Mouse (Mus musculus) thymus, postnatal 4 days (tissue): ENCODE results near the gene Scn4b.

Experiments used
- DNase-seq: peaks from one replicate; pipeline ENCODE4 v3.0.0; 2021

The Scn4b gene

GRCm38 (mm10) chr9:45126941-45127340, 11.3 kb upstream of the Scn4b start:
- peak; percentile 64 for DNase-seq

- DNase-seq: peak; percentile 48
These were observed 8.1 kb upstream of the Scn4b start for GRCm38 (mm10) chr9:45130119-45130518.

- peak; percentile 88 for DNase-seq
These were observed 4.5 kb upstream of the Scn4b start for GRCm38 (mm10) chr9:45133484-45134310.

- no peak for DNase-seq
These were observed 1.6 kb upstream of the Scn4b start for GRCm38 (mm10) chr9:45136442-45137169.

DNA sequence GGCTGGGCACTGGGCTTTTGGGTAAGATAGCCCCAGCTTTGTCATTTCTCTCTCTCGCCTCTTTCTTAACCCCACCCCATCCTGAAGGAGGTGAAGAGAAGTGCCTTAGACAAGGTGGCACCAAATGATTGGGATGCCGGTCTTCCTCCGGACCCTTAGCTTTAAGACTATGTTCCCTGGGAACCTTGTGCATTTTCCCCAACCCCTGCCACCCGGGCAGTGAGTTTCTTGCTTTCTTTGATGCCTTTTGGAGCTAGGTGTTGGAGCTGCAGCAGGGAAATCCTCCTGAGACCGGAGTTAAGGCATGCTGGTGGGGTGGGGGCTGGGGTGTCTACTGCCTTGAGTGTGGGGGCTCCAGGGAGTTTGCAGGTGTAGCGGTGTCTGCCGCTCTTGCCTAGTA, 887 bp downstream of the Scn4b start:
- DNase-seq: peak; percentile 45

DNA sequence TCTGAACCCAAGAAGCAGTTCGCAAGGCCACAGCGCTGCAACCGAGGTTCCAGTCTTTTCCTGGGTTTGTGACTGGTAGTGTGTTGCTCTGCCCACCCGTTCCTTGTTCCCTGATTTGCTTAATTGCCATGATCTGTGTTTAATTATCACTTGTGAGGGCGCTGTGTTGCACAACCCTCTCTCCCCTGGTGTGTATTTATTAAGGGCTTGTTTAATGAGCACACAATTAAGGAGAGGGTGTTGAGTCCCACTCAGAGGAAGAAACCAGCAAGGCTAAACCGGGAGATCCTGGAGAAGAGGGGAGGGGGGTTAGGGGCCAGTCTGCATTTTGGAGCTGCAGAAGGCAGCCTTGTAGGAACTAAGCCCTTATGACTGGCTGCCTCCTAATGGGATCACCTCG, 2.8 kb downstream of the Scn4b start:
- peak; percentile 8 for DNase-seq

DNA sequence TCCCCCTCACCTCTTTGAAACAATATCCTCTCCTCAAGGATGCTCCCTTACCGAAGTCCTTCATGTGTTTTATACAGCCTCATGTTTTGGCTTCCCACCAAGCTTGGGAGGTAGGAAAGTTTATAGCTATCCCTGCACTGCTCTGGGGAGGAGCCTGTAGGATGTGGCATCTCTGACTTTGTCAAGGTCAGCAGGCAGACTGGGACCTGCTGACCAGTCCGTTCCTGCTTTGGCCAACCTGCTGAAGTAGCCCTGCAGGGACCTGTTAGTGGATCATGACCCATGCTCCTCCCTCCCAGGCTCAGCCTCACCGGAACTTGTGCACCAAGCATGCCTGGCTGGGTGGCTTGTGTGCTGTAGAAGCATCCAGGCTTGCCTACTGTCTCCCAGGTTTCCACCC, 4.5 kb downstream of the Scn4b start:
- DNase-seq: peak; percentile 25

DNA sequence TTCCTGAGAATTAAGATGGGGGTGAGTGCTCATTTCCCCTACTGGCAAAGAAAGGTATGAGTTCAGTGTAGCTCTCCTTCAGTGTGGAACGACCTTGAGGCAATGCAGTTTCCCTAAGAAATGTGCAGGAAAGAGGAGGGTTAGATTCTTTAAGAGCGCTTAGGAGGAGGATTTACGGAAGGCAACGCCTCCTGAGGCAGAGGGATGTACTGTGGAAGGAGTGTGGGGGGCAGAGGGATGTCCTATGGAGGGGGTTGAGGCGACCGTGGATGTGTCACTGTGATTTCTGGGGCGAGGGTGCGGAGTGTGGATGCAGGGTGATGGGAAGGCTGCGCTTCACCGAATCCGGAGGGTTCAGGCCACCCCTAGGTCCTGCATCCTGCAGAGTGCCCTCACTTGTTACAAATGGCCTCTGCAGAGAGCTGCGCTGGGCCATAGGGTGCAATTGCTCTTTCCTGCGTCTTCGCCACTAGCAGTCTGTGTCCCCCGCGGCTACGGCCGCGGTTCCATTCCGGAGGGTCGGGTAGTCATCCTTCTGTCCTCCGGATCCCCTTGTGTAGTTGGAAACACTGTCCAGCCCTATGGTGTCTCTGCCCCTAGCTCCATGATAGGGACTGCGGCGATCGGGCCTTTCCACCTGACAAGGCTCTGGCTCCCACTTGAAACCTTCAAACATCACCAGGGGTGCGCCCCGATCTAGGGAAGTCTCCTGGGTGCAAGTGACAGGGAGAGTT, 7.5 kb downstream of the Scn4b start:
- DNase-seq: no peak

- peak; percentile 92 for DNase-seq
These were observed 8.0 kb downstream of the Scn4b start for GRCm38 (mm10) chr9:45146267-45146597.

GRCm38 (mm10) chr9:45150933-45151332, 12.7 kb downstream of the Scn4b start:
- DNase-seq: peak; percentile 46

DNA sequence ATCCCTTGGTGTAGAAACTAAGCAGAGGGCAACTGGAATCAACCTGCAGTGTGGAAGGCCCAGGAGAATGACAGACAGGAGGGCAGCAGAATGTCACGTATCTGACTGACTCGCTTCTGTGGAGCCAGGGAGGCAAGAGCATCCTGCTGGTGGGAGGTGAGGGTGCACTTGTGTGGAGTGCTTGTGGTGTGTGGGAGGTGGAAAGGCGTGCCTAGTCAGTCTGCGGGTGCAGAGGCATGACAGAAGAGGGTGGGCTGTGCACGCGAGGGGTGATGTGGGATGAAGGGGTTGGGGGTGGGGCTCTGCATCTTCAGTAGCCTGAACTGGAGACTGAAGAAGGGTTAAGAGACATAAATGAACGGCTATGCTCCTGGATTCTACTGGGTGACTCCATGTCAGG, 15.2 kb downstream of the Scn4b start:
- peak; percentile 69 for DNase-seq

DNA sequence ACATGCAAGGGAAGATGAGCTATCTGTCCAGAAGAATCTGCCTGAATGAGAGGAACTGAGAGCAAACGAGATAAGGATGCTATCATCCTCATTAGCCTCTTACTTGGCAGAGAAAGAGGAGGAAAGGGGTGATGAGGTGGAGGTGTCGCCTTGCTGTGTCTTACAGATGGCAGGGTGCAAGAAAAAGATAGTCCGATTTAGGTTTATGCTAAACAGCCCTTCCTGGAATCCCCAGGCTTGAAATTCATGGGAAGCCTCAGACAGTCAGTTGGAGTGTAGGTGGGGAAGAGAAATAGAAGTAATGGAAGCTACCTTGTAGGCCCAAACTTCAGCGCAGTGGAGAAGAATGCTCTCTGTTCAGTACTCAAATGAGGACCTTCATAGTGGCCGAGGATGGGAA, 29.7 kb downstream of the Scn4b start:
- no peak for DNase-seq

DNA sequence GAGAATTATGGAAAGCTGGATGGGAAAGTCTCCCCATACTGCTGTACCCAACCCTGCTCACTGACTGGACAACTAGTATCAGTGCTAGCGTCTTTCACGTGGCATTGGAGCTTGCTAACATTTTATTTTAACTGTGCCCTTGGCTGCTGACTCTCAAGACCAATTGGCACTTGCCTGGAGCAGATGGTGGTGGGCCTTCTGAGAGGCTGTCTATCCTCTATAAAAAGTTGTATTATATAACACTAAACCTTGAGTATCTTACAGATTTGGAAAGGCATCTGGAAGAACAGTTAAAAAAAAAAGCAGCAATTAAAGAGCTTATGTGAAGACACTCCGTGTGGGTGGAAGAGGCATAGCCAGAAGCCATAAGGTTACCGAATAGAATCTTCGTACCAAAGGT, 32.0 kb downstream of the Scn4b start:
- DNase-seq: no peak

GRCm38 (mm10) chr9:45171073-45171610, 32.9 kb downstream of the Scn4b start:
- no peak for DNase-seq

DNA sequence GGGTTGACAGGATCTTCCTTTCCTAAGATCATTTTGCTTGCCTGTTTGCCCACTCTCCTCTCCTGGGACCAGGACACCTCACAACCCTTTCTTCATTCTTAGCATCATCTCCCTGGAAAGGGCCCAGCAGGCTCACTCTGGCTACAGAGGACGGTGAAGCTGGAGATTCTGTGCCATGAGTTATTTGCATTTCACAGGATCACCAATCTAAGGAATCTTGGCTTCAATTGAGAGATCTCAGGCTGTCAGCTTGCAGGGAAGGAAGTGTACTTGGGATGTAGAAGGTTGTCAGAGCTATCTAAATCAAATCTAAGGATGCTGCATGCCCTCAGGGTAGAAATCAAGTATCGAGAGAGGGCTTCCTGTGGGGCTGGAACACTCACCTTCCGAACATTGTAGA, 35.3 kb downstream of the Scn4b start:
- no peak for DNase-seq

DNA sequence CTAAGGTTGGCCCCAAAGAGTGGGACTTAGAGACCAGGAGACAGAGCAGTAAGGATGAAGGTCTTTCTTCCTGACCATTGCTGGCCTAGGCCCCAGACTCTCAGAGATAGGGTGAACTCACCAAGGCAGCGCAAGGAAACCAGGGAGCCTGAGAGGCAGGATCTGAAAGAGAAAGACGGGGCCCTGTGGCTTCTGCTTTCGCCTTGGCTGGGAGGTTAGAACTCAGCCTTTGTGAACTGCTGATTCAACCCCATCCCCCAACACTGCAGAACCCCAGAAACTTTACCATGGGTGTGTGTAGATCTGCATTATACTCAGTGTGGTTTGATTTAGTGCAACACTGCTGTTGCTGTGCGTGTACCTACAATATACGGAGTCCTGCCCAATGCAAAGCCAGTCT, 41.1 kb downstream of the Scn4b start:
- peak; percentile 62 for DNase-seq

- peak; percentile 28 for DNase-seq
These were observed 43.6 kb downstream of the Scn4b start, which contains the start of gene BC049352 for GRCm38 (mm10) chr9:45181770-45182169. Gene BC049352 (plus strand): TSS chr9:45182007.

GRCm38 (mm10) chr9:45182521-45182920, 44.3 kb downstream of the Scn4b start:
- DNase-seq: peak; percentile 42

GRCm38 (mm10) chr9:45183266-45183665, 45.1 kb downstream of the Scn4b start:
- DNase-seq: peak; percentile 37

DNA sequence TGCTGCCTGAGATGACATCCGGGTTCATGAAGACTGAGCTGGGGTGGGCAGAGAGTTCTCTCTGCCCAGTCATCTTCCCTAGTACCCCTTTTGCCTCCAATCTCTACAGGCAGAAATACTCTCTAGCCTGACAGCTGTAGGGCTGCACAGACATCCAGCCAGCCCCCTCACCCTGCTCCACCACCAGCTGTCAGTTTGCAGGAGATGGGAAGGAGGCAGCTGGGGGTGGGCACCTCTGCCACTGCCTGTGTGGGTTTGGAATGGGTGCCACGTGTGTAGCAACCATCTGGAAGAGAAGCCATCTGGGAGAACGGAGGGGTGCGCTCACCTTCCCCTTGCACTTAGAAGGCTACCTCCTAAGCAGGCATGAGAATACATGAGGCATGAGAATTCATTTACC, 47.1 kb downstream of the Scn4b start:
- peak; percentile 72 for DNase-seq

- DNase-seq: peak; percentile 76
These were observed 50.7 kb downstream of the Scn4b start for GRCm38 (mm10) chr9:45188570-45189563.

DNA sequence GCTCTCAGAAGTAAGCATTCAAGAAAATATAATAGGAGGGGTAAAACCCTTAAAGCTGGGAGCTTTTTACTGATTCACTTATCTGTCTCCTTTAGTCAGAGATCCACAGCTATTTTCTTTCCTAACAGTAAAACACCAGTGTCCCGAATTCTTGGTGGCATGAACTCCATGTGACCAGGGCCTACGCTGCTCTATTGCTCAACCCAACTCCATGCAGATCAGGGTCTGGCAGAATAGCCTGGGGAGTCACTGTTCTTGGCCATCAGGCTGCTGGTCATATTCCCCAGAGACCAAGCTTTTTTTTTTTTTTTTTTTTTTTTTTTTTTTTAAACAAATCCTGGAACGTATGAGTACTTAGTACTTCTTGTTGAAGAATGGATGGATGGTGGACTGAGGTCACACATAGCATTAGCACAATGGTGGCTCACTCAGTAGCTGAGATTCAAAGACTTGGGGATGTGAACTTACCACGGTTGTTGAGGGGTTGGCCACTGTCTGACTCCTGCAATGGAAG, 51.5 kb downstream of the Scn4b start:
- DNase-seq: peak; percentile 34
